Mouse (Mus musculus) midbrain, postnatal 0 days (tissue): ENCODE measurements around the gene Fam243. TPM values are rescaled to one million over a fixed set of nuclear protein-coding genes. Genes with fewer than 3 reads are reported as not detected.

ENCODE experiments used
- ATAC-seq: fragments of 200-750 bp; cut with Nextera tagmentation; 2 replicates; pipeline ENCODE4 v1.8.0; 2017; ENCODE audit warnings: moderate number of reproducible peaks, mild to moderate bottlenecking, moderate TSS enrichment, moderate library complexity; ENCODE audit not compliant: low FRiP score
- DNase-seq: peaks from one replicate; pipeline ENCODE4 v3.0.0-alpha.2; 2015; ENCODE audit warnings: low spot score
- H3K27ac ChIP-seq: fragments of 300-500 bp; sonication (generic); 2 replicates; pipeline ENCODE4 v1.5.1; 2014; ENCODE audit warnings: low read depth, mild to moderate bottlenecking, low read length, mixed read lengths
- H3K27me3 ChIP-seq: fragments of 300-500 bp; sonication (generic); 2 replicates; pipeline ENCODE4 v1.6.1; 2014; ENCODE audit warnings: low read length, control low read depth, mixed read lengths; ENCODE audit not compliant: insufficient read depth
- H3K36me3 ChIP-seq: fragments of 300-500 bp; sonication (generic); 2 replicates; pipeline ENCODE4 v1.6.1; 2014; ENCODE audit warnings: low read length, control low read depth, mixed read lengths; ENCODE audit not compliant: insufficient read depth
- H3K4me1 ChIP-seq: fragments of 300-500 bp; sonication (generic); 2 replicates; pipeline ENCODE4 v1.6.1; 2014; ENCODE audit warnings: mild to moderate bottlenecking, control low read depth, antibody characterized with exemption, low read length, mixed read lengths; ENCODE audit not compliant: insufficient read depth
- H3K4me2 ChIP-seq: fragments of 300-500 bp; sonication (generic); 2 replicates; pipeline ENCODE4 v1.6.1; 2014; ENCODE audit warnings: low read depth, mild to moderate bottlenecking, low read length, mixed read lengths; ENCODE audit not compliant: poor library complexity, severe bottlenecking
- H3K4me3 ChIP-seq: fragments of 300-500 bp; sonication (generic); 2 replicates; pipeline ENCODE4 v1.5.1; 2014; ENCODE audit warnings: low read depth, mild to moderate bottlenecking, low read length, moderate library complexity
- H3K9ac ChIP-seq: fragments of 300-500 bp; sonication (generic); replicated peaks from 2 replicates; pipeline ENCODE4 v1.6.1; 2014; ENCODE audit warnings: mild to moderate bottlenecking, low read length, moderate library complexity, mixed read lengths; ENCODE audit not compliant: poor library complexity, severe bottlenecking
- H3K9me3 ChIP-seq: fragments of 300-500 bp; sonication (generic); 2 replicates; pipeline ENCODE4 v1.6.1; 2016; ENCODE audit warnings: low read length, control low read depth
- CTCF ChIP-seq: IDR thresholded peaks from 2 replicates; pipeline ENCODE4 v1.5.1; 2016; ENCODE audit warnings: antibody characterized with exemption, mild to moderate bottlenecking
- WGBS: fragments of 180-500 bp; shearing (Covaris S2); extraction: QIAGEN DNeasy Blood & Tissue Kit; methylation state at CpG from one replicate; pipeline ENCODE4 v1.1.7; 2014; 5-methylcytosine and 5-hydroxymethylcytosine counted together
- polyA plus RNA-seq: library from polyadenylated mRNA; unstranded; fragments of >200 nt; fragmentation: Nextera tagmentation; extraction: Ambion mirVana; gene quantifications from 2 replicates; pipeline ENCODE4 v1.2.1, GENCODE M21; 2015
- total RNA-seq: library from RNA; depleted of rRNA; stranded (reverse); fragments of >200 nt; gene quantifications from 2 replicates; pipeline ENCODE4 v1.2.3, GENCODE M21; 2014

Fam243 gene
- total and polyA plus RNA-seq, 2 experiments from 2014 or later = not detected

DNA sequence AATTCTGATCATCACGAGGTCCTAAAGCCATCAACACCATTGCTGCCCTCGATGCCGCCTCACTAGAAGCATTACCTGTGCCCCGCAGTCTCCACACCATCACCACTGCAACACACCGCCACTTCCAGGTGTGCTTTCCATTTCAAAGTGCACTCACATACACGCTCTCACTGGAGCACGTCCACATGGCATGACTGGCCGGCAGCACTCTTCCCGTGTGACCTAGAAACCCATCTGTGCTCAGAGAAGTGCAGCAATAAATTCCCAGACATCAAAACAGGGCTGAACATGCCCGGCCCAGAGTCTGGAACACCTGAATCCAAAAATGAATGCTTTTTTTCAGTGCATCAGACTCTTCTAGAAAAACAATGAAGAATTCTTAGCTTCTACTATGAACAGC, 6.7 kb upstream of the Fam243 start:
- WGBS = 89% methylated on average over 10 of the region's 10 CpGs

DNA sequence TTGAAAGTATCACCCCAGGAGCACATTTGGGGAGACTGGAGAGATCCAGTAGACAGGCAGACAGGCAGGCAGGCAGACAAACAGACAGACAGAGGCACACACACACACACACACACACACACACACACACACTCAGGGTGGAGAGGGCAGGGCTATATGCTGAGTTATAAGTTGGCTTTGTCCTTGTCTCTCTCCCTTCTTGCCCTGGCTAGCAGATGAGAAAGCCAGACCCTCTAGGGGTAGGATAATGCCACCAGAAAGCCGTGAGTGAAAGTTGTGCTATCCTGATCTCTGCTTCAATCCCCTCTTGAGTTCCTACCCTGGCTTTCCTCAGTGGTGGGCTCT, 3.8 kb upstream of the Fam243 start:
- Histone ChIP-seq H3K4me2 (no peak overlapping the region), H3K36me3 (no peaks in the 10 kb centered on the region), H3K9ac (0 out of 2 replicates have a peak overlapping the region, but pooled peaks have one; percentile 19), H3K27ac (no peak overlapping the region), H3K4me3 (no peak overlapping the region), H3K9me3 (no peaks in the 10 kb centered on the region), H3K4me1 (no peaks in the 10 kb centered on the region), H3K27me3 (no peaks in the 10 kb centered on the region)
- TF ChIP-seq CTCF = no peak
- no peak for ATAC-seq
- no peak for DNase-seq
- 18% methylated on average over 1 of the region's 1 CpGs for WGBS

More for the DNA sequence above, 6.7 kb upstream of the Fam243 start:
- Histone ChIP-seq H3K36me3 (no peaks in the 10 kb centered on the region), H3K9me3 (no peaks in the 10 kb centered on the region), H3K9ac (no peak overlapping the region), H3K27ac (no peak overlapping the region), H3K4me2 (no peak overlapping the region), H3K4me3 (no peak overlapping the region), H3K27me3 (no peaks in the 10 kb centered on the region), H3K4me1 (no peaks in the 10 kb centered on the region)
- DNase-seq (no peak), ATAC-seq (no peak)
- no peak for TF ChIP-seq CTCF

DNA sequence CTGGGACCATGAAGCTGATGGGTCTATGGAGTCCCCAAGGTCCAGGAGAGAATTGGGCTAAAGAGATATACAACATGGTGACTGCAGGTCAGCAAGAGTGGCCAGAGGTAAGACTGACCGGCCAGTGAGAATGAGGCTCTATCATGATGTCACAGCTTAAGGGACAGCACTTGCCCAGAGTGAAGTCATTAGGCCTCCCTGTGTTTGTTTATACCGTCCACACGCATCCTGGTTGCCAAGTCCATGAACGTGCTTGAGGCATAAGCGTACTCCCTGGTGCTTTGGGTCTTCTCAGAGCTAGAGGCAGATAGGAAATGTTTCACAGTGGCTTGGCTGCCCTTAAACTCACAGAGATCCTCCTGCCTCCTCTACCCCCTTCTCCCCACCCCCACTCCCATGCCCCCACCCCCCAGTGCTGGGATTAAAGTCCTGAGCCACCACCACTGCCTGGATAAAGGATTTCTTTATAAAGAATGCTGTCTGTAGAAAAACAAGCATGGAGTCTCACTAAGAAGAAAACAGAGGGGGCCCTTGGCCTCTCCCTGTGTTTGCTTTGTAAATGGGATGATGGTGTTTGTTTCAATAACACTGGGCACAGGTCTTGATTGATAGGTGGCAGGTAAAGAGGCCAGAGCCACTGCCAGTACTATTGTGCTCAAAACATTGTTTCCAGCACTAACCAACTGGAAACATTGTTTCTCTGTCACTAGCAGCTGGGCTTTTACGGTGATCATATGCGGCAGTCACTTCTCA, 3.2 kb upstream of the Fam243 start:
- DNase-seq (no peak), ATAC-seq (no peak)
- 20% methylated on average over 7 of the region's 7 CpGs for WGBS
- Histone ChIP-seq H3K27me3 (no peaks in the 10 kb centered on the region), H3K9me3 (no peaks in the 10 kb centered on the region), H3K27ac (no peak overlapping the region), H3K36me3 (no peaks in the 10 kb centered on the region), H3K9ac (0 out of 2 replicates have a peak overlapping the region, but pooled peaks have one; percentile 19), H3K4me3 (no peak overlapping the region), H3K4me1 (no peaks in the 10 kb centered on the region), H3K4me2 (no peak overlapping the region)
- TF ChIP-seq CTCF = no peak

DNA sequence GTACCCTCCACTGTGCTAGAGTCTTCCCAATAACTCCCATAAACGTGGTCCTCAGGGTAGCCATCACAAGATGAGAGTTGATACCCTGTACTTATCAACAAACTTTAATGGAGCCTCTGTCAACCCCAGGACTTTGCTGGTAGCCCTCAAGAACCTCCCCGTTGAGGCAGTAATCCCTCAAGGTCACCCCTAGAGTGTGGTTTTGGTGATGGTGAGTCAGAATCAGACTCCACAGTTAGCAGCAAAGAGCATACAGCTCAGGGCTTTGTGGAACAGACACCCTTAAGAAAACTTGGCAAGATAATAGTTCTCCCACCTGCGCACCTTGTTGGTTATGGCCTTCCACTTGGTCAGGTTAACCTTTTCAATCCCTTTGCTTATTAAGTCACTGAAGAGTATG, 880 bp downstream of the Fam243 start:
- ATAC-seq (no peak), DNase-seq (no peak)
- Histone ChIP-seq H3K27ac (no peak overlapping the region), H3K9ac (no peak overlapping the region), H3K4me1 (no peaks in the 10 kb centered on the region), H3K27me3 (no peaks in the 10 kb centered on the region), H3K36me3 (no peaks in the 10 kb centered on the region), H3K9me3 (no peaks in the 10 kb centered on the region), H3K4me2 (no peak overlapping the region), H3K4me3 (no peak overlapping the region)
- TF ChIP-seq CTCF = no peak
- 82% methylated on average over 3 of the region's 3 CpGs for WGBS

DNA sequence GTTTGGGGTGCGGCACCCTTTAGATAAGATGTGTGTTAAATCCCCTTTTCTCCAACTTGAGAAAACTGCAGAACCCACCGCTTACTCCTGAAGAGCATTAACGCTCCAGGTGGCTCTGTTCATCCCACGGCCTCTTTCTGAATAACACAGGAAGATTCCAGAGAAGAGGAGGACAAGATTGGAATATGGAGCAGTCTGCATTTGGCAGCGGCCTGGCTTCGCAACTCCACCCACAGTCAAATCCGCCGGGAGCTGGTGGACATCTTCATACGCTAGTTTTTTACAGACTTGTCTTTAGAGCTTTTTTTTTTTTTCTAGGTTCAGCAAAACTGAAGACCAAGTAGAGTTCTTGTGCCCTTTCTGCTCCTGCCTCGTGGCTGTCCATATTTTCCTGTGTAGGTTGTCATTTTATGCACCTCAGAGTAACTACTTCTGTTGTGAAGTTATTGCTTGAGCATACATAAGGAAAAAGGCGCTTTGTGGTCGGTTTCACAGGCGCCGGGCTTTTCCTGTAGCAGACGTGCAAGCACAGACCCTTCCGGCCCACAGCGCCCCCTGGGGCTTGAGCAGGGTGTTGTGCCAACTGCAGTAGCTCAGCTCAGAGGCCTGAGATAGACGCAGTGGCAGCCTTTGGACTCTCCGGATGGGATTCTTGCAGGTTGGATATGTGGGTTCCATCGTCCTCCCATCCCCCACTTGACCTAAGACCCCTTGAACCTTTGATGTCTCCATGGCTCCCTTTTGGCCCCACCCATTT, 1.7 kb downstream of the Fam243 start:
- DNase-seq (no peak), ATAC-seq (no peak)
- Histone ChIP-seq H3K9ac (no peak overlapping the region), H3K36me3 (no peaks in the 10 kb centered on the region), H3K4me3 (no peak overlapping the region), H3K4me1 (no peaks in the 10 kb centered on the region), H3K27me3 (no peaks in the 10 kb centered on the region), H3K9me3 (no peaks in the 10 kb centered on the region), H3K27ac (no peak overlapping the region), H3K4me2 (no peak overlapping the region)
- TF ChIP-seq CTCF = peak; percentile 38; the same call in 1 of the 2 replicates
- WGBS = 64% methylated on average over 20 of the region's 20 CpGs
